Mouse (Mus musculus) midbrain, embryonic 11.5 days (tissue): ENCODE results near the gene Catsperg1. TPM values are rescaled to one million over a fixed set of nuclear protein-coding genes. Genes with fewer than 3 reads are reported as not detected.

Experiments used
- ATAC-seq: fragments of 200-750 bp; cut with Nextera tagmentation; 2 replicates; pipeline ENCODE4 v1.8.0; 2017; ENCODE audit warnings: moderate TSS enrichment, moderate library complexity; ENCODE audit not compliant: low FRiP score
- DNase-seq: peaks from one replicate; pipeline ENCODE4 v3.0.0; 2015; ENCODE audit warnings: low spot score; ENCODE audit errors: missing footprints
- H3K27ac ChIP-seq: fragments of 300-500 bp; sonication (generic); 2 replicates; pipeline ENCODE4 v1.5.1; 2014; ENCODE audit warnings: low read depth, low read length
- H3K27me3 ChIP-seq: fragments of 300-500 bp; sonication (generic); 2 replicates; pipeline ENCODE4 v1.6.1; 2014; ENCODE audit warnings: mild to moderate bottlenecking, low read length, moderate library complexity, mixed read lengths; ENCODE audit not compliant: control insufficient read depth, insufficient read depth
- H3K36me3 ChIP-seq: fragments of 300-500 bp; sonication (generic); 2 replicates; pipeline ENCODE4 v1.6.1; 2014; ENCODE audit warnings: mild to moderate bottlenecking, low read length, moderate library complexity, mixed read lengths; ENCODE audit not compliant: control insufficient read depth, insufficient read depth
- H3K4me1 ChIP-seq: fragments of 300-500 bp; sonication (generic); 2 replicates; pipeline ENCODE4 v1.6.1; 2014; ENCODE audit warnings: low read length; ENCODE audit not compliant: control insufficient read depth, insufficient read depth
- H3K4me2 ChIP-seq: fragments of 300-500 bp; sonication (generic); 2 replicates; pipeline ENCODE4 v1.6.1; 2014; ENCODE audit warnings: mild to moderate bottlenecking, moderate library complexity
- H3K4me3 ChIP-seq: fragments of 300-500 bp; sonication (generic); 2 replicates; pipeline ENCODE4 v1.5.1; 2014; ENCODE audit warnings: low read depth, low read length
- H3K9ac ChIP-seq: fragments of 300-500 bp; sonication (generic); 2 replicates; pipeline ENCODE4 v1.6.1; 2014; ENCODE audit warnings: low read length
- H3K9me3 ChIP-seq: fragments of 300-500 bp; sonication (generic); 2 replicates; pipeline ENCODE4 v1.6.1; 2016; ENCODE audit warnings: low read length; ENCODE audit not compliant: control insufficient read depth
- WGBS: fragments of 180-500 bp; shearing (Covaris S2); extraction: QIAGEN DNeasy Blood & Tissue Kit; methylation state at CpG from one replicate; pipeline ENCODE4 v1.1.7; 2014; 5-methylcytosine and 5-hydroxymethylcytosine counted together
- polyA plus RNA-seq: library from polyadenylated mRNA; unstranded; fragments of >200 nt; fragmentation: Nextera tagmentation; extraction: Ambion mirVana; gene quantifications from 2 replicates; pipeline ENCODE4 v1.2.1, GENCODE M21; 2014

The Catsperg1 gene
- polyA plus RNA-seq = 0.36 and 1.2 TPM in 2 replicates

DNA sequence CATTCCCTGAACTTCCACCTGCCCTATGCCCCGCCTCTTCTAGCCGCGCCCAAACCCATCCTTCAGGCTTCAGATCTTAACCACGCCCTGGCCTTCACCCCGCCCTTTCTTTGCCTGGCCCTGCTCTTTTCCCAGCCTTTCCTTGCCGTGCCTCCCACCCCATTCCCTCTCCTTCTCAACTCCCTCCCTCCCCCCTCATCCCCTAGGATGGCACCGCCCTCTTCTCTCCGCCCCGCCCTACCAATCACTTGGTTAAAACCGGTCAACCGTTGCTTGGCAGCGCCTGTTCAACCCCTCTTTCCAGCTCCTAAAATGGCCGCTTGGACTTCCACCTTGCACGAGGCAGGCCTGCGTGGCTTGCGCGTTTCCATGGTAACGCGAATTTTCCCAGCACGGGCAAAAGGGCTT, at the start of gene Catsperg1:
Gene Catsperg1 (minus strand): TSS at position 361 of the 408 bp plus-strand sequence.
- no peaks in the 10 kb centered on the region for H3K9me3 ChIP-seq
- no peak within 1 kb of the TSS for H3K27ac ChIP-seq
- H3K9ac ChIP-seq = no peak within 1 kb of the TSS
- peak within 1 kb of the TSS; percentile 14; the same call in 1 of the 2 replicates for H3K4me3 ChIP-seq
- no peaks in the 10 kb centered on the region for H3K4me1 ChIP-seq
- peak within 1 kb of the TSS; percentile 37 for H3K4me2 ChIP-seq
- 3% methylated on average over 20 of the region's 20 CpGs for WGBS
- H3K27me3 ChIP-seq = peaks cover 12% of the 10 kb centered on the region
- no peaks in the 10 kb centered on the region for H3K36me3 ChIP-seq
- ATAC-seq = peak; percentile 86
- peak; percentile 97 for DNase-seq

DNA sequence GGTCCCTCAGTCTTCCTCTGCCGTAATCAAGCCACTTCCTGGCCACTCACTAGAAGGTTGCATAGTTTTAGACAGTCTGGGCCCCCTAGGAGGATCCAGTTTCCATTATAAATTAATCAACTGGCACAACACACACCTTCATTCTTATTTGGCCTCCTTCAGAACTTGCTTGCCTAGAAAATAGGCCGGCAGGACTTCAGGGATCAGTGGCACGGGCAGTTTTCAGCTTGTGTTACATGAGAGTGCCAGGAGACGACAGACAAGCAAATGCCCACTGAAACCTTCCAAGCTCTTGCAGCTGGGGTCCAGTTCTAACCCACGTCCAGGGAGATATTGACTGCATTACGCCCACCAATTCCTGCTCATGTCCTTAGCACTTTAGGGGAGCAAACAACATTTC, 48.3 kb upstream of the Catsperg1 start:
- H3K4me1 ChIP-seq = peaks cover 6% of the 10 kb centered on the region
- H3K9me3 ChIP-seq = no peaks in the 10 kb centered on the region
- DNase-seq (no peak), ATAC-seq (no peak)
- H3K9ac ChIP-seq = no peak overlapping the region
- no peak overlapping the region for H3K4me3 ChIP-seq
- H3K27me3 ChIP-seq = no peaks in the 10 kb centered on the region
- H3K36me3 ChIP-seq = no peaks in the 10 kb centered on the region
- WGBS = 81% methylated on average over 6 of the region's 6 CpGs
- no peak overlapping the region for H3K4me2 ChIP-seq
- H3K27ac ChIP-seq = no peak overlapping the region

DNA sequence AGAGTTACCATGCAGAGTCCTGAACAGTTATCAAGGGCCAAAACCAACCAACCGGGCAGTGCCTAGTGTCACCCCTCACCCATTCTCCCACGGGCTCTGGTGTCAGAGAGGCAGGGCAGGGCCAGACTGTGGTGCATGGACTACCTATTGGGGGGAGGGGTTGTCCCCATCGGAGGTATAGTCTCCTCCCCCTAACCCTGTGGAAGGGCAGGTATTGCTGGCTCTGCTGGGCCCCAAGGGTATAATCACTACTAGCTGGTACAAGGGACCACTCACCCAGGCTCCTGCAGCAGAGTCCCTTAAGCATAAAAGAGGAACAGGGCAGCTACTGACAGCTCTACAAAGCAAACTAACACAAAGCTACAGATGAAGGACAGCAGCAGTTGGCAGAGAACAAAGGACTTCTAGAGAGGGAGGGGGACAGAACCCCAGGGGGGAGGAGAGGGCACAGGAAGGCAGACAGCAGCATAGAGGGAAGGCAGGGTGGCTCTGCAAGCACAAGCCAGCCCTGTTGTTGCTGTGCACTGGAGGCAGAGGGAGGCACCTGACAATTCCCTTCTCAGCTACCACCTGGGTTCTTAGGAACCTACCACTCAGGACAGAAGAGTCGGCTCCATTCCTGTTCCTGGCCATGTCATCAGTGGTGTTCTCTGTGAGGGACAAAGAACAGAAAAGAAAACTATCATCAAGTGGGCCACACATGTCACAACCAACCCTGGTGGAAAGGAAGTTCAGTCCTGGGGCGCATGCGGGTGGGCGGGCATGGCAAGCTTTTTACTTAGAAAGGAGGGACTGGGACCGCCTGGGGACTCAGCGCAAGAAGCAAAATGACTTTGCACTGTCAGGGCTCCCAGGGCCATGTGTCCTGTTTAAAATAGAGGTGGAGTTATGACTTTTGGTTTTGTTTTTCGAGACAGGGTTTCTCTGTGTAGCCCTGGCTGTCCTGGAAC, 46.2 kb upstream of the Catsperg1 start:
- peak; percentile 50; the same call in 1 of the 2 replicates for ATAC-seq
- WGBS = 77% methylated on average over 10 of the region's 10 CpGs
- Histone ChIP-seq H3K36me3 (no peaks in the 10 kb centered on the region), H3K27ac (no peak overlapping the region), H3K4me3 (no peak overlapping the region), H3K9me3 (no peaks in the 10 kb centered on the region), H3K4me1 (peaks cover 6% of the 10 kb centered on the region), H3K9ac (no peak overlapping the region), H3K4me2 (no peak overlapping the region), H3K27me3 (no peaks in the 10 kb centered on the region)
- peak; percentile 70 for DNase-seq

DNA sequence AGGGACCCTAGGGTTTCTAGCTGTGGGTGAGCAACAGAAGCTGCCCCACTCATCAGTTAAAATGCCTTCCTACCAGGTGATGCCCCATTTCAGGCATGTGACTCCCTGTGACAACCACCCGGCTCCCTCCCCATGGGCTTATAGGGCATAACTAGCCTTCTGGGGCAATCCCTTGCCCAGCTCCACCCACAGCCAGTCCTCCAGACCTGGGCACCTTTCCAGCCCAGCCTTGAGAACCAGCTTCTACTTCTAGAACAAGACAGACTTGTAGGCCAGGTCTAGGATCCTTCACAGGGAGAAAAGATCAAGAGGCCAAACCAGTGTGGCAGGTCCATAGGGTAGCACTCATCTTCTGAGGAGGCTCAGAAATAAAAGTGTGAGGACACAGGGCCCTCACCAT, 43.5 kb upstream of the Catsperg1 start:
- no peak overlapping the region for H3K4me3 ChIP-seq
- no peak for ATAC-seq
- H3K4me1 ChIP-seq = peaks cover 6% of the 10 kb centered on the region
- H3K27ac ChIP-seq = no peak overlapping the region
- H3K4me2 ChIP-seq = no peak overlapping the region
- H3K36me3 ChIP-seq = no peaks in the 10 kb centered on the region
- peak; percentile 59 for DNase-seq
- no peaks in the 10 kb centered on the region for H3K27me3 ChIP-seq
- H3K9me3 ChIP-seq = no peaks in the 10 kb centered on the region
- WGBS = 100% methylated on average over 1 of the region's 1 CpGs
- no peak overlapping the region for H3K9ac ChIP-seq

DNA sequence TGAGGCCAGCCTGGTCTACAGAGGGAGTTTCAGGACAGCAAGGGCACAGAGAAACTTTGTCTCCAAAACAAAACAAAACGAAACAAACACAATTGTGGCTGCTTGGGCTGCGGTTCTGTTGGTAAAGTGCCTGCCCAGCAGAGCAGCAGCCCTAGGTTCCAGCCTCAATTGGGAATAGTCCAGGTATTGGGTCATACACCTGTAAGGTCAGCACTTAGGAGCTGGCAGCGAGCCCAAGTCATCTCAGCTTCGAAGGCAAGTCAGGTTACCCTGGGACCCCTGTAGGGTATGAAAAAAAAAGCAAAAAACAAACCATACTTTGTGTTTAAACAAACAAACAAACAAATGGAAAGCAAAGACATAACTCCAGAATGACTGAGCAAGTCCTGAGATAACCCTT, 42.0 kb upstream of the Catsperg1 start:
- 89% methylated on average over 4 of the region's 4 CpGs for WGBS
- no peak overlapping the region for H3K27ac ChIP-seq

DNA sequence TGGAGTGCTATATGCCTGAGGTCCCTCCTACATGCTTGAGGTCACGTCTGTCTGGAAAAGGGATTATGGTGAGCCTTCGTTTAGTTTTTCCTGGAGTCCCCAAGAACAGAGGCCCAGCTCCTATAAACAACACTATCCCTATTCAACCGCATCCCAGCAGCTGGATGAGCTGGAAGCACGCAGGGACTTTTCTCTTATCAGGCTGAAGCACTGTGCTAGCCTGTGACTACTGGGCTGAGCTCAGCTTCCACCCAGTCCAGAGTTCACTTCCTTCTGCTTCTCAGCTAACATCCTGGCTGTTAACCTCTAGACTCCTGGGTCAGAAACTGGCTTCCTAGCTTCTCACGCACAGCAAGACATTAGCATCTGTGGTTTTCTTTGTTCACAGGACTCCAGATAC, 40.0 kb upstream of the Catsperg1 start:
- H3K27ac ChIP-seq = no peak overlapping the region
- H3K4me1 ChIP-seq = no peaks in the 10 kb centered on the region
- no peak overlapping the region for H3K4me2 ChIP-seq

More for the DNA sequence above, 42.0 kb upstream of the Catsperg1 start:
- Histone ChIP-seq H3K4me2 (no peak overlapping the region), H3K36me3 (no peaks in the 10 kb centered on the region), H3K9me3 (no peaks in the 10 kb centered on the region), H3K4me1 (peaks cover 6% of the 10 kb centered on the region), H3K4me3 (no peak overlapping the region), H3K27me3 (no peaks in the 10 kb centered on the region), H3K9ac (no peak overlapping the region)
- ATAC-seq (no peak), DNase-seq (peak; percentile 54)

DNA sequence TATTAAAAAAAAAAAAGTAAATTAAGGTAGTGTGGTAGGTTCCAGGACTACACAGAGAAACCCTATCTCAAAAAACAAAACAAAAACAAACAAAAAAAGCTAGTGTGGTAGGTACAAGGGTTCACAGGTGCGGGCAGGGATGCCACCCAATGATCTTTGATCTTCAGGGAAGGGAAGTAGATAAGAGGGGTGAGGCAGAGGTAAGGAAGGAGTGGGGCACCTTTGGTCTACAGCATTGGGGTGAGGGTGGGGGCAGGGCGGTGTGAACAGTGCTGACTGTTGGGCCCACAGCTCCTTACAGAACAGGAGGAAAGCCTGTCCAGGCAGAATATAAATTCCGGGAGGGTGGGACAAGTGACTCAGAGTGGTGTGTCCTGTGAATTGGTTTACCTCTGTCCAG, 37.3 kb upstream of the Catsperg1 start:
- no peak overlapping the region for H3K27ac ChIP-seq

More for the DNA sequence above, 40.0 kb upstream of the Catsperg1 start:
- Histone ChIP-seq H3K9ac (no peak overlapping the region), H3K9me3 (no peaks in the 10 kb centered on the region), H3K4me3 (no peak overlapping the region), H3K27me3 (no peaks in the 10 kb centered on the region), H3K36me3 (no peaks in the 10 kb centered on the region)
- 62% methylated on average over 5 of the region's 5 CpGs for WGBS
- ATAC-seq (no peak), DNase-seq (no peak)

DNA sequence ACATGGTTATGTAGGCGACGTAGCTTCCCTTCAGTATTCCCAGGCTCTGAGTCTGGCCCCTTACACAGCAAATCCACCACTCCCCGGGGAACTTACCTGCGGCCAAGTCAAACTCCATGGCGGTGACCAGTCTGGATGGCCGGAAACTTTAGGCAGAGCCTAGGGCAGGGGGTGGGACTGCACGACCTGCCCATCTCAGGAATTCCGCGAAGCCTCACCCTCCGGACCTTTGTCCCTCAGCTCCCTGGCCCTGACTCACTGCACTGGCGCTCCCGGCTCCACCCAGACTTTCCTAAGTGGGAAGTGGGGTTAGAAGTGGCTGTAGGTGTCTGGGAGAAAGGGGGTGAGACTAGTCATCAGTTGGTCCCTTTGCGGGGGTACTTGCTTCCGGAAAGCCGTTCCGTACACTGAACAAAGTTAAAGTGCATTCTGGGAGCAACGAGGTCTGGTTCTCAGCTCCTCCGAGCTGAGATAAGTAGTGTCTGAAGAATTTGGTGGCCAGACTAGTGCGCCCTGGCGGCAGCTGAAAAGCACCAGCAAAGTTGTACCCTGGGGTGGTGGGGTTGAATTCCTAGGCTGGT, 34.5 kb upstream of the Catsperg1 start, which contains the start of gene 2200002D01Rik:
Gene 2200002D01Rik (minus strand): TSS at position 206 of the 581 bp plus-strand sequence.
- H3K4me2 ChIP-seq = peak within 1 kb of the TSS; percentile 48
- 7% methylated on average over 20 of the region's 20 CpGs for WGBS
- ATAC-seq (peak; percentile 44; the same call in 1 of the 2 replicates), DNase-seq (peak; percentile 91)
- peak within 1 kb of the TSS; percentile 18 for H3K4me3 ChIP-seq
- no peak within 1 kb of the TSS for H3K27ac ChIP-seq
- H3K4me1 ChIP-seq = peaks cover 6% of the 10 kb centered on the region
- H3K27me3 ChIP-seq = peaks cover 4% of the 10 kb centered on the region; the same call in 1 of the 2 replicates
- no peaks in the 10 kb centered on the region for H3K9me3 ChIP-seq
- H3K36me3 ChIP-seq = peaks cover 7% of the 10 kb centered on the region
- peak within 1 kb of the TSS; percentile 44 for H3K9ac ChIP-seq

More for the DNA sequence above, 37.3 kb upstream of the Catsperg1 start:
- no peak overlapping the region for H3K4me2 ChIP-seq
- H3K4me1 ChIP-seq = peaks cover 6% of the 10 kb centered on the region
- WGBS = 88% methylated on average over 3 of the region's 3 CpGs
- no peak overlapping the region for H3K9ac ChIP-seq
- H3K9me3 ChIP-seq = no peaks in the 10 kb centered on the region
- H3K36me3 ChIP-seq = peaks cover under 1% of the 10 kb centered on the region; the same call in 1 of the 2 replicates
- no peak for ATAC-seq
- H3K27me3 ChIP-seq = peaks cover 4% of the 10 kb centered on the region; the same call in 1 of the 2 replicates
- H3K4me3 ChIP-seq = no peak overlapping the region
- DNase-seq = peak; percentile 23
